Mouse (Mus musculus): ENCODE data around the gene Atxn1. TPM values are rescaled to one million over a fixed set of nuclear protein-coding genes. Genes with fewer than 3 reads are reported as not detected.

Gene Atxn1
- polyA plus RNA-seq, 1 experiment from 2014 or later = 11.9 TPM

DNA sequence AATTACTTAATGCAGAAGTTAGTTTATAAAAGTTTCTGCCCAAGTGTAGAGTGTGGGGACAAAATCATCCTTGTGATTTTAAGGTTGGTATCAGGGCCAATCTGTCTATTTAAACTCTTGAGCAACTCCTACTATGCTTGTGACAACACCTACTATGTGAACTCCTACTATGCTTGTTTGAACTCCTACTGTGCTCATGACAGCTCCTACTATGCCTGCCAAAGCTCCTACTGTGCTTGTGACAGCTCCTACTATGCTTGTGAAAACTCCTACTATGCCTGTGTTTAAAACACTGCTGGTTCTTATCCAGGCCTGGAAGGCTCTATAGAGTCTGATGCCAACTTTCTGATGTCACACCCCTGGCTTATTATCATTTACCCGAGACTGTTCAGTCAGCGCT, 292.2 kb downstream of the Atxn1 start:
- 45% methylated on average over 2 of the region's 2 CpGs for WGBS
- DNase-seq (ENCODE audit: low spot score) = no peak
- Histone ChIP-seq H3K4me3 (ENCODE audit: low read depth, low read length) (no peak overlapping the region), H3K9me3 (ENCODE audit: low read length) (no peaks in the 10 kb centered on the region), H3K4me1 (ENCODE audit: insufficient read depth, low read depth, low read length) (no peaks in the 10 kb centered on the region), H3K36me3 (ENCODE audit: insufficient read depth, low read length) (no peaks in the 10 kb centered on the region), H3K9ac (replicated peaks; ENCODE audit: low read depth) (no peak overlapping the region), H3K27ac (ENCODE audit: low read length) (no peak overlapping the region), H3K27me3 (replicated peaks; ENCODE audit: insufficient read depth, low read length) (no peaks in the 10 kb centered on the region), H3K4me2 (replicated peaks; ENCODE audit: low read depth, low read length) (no peak overlapping the region)
- TF ChIP-seq CTCF (IDR thresholded peaks at IDR 0.05) (no peak), EP300 (IDR thresholded peaks at IDR 0.05) (no peak)
- ATAC-seq = no peak

DNA sequence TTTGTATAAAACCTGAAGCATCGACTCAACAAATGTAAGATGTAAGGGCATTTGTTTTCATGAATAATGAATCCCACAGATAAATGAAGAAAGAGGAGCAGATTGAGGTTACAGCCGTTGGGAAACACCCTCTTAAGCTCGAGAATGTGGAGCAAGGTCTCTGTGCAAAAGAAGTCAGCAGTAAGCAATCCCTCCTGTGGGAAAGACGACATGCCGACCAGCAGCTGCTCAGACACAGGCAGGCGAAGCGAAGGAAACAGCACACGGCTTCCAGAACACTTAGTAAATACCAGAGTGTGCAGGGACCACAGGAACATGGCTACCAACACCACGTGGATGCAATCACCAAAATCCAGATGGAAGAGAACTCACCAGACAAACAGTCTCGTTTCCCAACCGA, 294.8 kb downstream of the Atxn1 start:
- Histone ChIP-seq H3K4me1 (ENCODE audit: insufficient read depth, low read depth, low read length) (no peaks in the 10 kb centered on the region), H3K9me3 (ENCODE audit: low read length) (no peaks in the 10 kb centered on the region), H3K4me3 (ENCODE audit: low read depth, low read length) (no peak overlapping the region), H3K4me2 (replicated peaks; ENCODE audit: low read depth, low read length) (no peak overlapping the region), H3K27ac (ENCODE audit: low read length) (no peak overlapping the region), H3K27me3 (replicated peaks; ENCODE audit: insufficient read depth, low read length) (no peaks in the 10 kb centered on the region), H3K9ac (replicated peaks; ENCODE audit: low read depth) (no peak overlapping the region), H3K36me3 (ENCODE audit: insufficient read depth, low read length) (no peaks in the 10 kb centered on the region)
- DNase-seq (ENCODE audit: low spot score) (no peak), ATAC-seq (no peak)
- WGBS = 75% methylated on average over 11 of the region's 11 CpGs
- no peak for TF ChIP-seq EP300 (IDR thresholded peaks at IDR 0.05)
- TF ChIP-seq CTCF (IDR thresholded peaks at IDR 0.05) = no peak

DNA sequence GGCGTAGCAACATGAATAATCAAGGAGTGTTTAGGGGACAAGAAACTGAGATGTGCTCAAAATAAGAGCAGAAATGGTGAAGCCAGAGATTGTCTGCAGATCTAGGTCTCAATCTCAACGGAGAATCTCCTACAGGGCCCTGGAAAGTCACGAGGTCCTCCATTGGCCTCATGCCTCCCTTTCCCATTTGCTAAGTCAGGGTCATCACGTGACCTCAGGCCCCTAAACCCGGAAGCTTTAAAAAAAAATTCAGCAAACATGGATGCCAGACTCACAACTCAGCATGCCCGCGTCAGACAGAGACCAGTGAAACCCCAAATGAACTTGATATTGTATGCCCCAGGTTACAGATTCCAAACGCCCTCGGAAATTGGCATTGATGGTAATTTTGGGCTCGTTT, 302.0 kb downstream of the Atxn1 start:
- no peak for ATAC-seq
- DNase-seq (ENCODE audit: low spot score) = no peak
- Histone ChIP-seq H3K4me3 (ENCODE audit: low read depth, low read length) (no peak overlapping the region), H3K9me3 (ENCODE audit: low read length) (no peaks in the 10 kb centered on the region), H3K27ac (ENCODE audit: low read length) (no peak overlapping the region), H3K4me2 (replicated peaks; ENCODE audit: low read depth, low read length) (no peak overlapping the region), H3K27me3 (replicated peaks; ENCODE audit: insufficient read depth, low read length) (no peaks in the 10 kb centered on the region), H3K9ac (replicated peaks; ENCODE audit: low read depth) (no peak overlapping the region), H3K4me1 (ENCODE audit: insufficient read depth, low read depth, low read length) (no peaks in the 10 kb centered on the region), H3K36me3 (ENCODE audit: insufficient read depth, low read length) (no peaks in the 10 kb centered on the region)
- 86% methylated on average over 10 of the region's 10 CpGs for WGBS
- TF ChIP-seq EP300 (IDR thresholded peaks at IDR 0.05) (no peak), CTCF (IDR thresholded peaks at IDR 0.05) (no peak)

DNA sequence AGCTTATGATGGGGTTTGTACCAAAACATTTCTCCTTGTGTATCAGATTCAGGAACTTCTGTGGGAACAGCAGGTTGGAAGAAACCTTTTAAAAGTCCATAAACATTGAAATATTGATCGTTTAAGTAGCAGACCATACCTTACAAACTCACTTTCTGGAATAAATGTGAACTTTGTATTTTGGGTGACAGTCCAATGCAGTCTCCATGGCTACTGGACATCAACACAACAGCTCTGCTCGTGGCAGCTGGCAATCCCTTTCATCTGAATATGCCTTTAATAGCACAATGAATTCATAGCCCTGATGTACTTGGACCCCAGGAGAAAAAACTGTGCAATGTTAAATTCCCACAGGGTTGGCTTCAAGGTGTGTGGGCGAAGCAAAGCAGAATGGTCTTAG, 302.6 kb downstream of the Atxn1 start:
- Histone ChIP-seq H3K27ac (ENCODE audit: low read length) (no peak overlapping the region), H3K36me3 (ENCODE audit: insufficient read depth, low read length) (no peaks in the 10 kb centered on the region)
- TF ChIP-seq EP300 (IDR thresholded peaks at IDR 0.05) (no peak), CTCF (IDR thresholded peaks at IDR 0.05) (no peak)

DNA sequence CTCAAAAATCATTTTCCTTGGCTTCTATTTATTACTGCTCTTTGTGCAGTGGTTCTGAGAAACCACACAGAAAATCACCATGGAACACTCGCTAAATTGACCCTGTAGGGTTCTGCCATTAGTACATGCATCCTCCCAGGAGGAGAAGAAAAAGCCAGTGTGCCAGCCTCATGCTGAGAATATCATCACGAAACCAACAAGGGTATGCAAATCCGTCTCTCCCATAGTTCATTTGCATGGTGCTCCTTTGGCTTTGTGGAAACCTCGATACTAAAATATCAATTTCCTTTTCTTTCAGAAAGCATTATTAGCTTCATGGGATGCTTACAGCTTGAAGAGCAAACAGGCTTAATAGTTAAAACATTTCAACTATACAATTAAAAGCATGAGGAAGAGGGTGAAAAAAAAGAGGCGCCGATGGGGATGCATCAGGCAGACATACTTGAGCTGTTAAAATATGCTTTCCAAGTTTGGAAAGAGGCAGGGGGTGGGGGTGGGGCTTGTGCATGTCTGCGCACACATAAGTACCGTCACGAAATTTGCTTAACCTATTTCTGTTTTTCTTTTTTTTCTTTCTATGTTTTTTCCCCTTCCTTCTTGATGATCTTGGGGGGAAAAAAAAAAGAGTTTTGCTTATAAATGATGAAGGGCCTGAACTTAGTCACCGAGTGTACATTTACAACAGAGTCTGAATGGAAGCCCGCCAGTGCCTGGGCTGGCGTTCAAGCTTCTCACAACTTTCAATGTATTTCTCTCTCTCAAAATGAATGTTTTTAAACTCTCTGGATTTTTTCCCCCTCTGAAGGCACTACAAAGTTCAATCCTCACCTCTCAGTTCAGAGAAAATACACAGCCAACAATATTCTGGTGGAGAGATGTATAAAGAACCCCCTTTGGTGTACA, 303.3 kb downstream of the Atxn1 start:
- Histone ChIP-seq H3K27me3 (replicated peaks; ENCODE audit: insufficient read depth, low read length) (no peaks in the 10 kb centered on the region), H3K4me3 (ENCODE audit: low read depth, low read length) (no peak overlapping the region), H3K4me1 (ENCODE audit: insufficient read depth, low read depth, low read length) (no peaks in the 10 kb centered on the region), H3K36me3 (ENCODE audit: insufficient read depth, low read length) (no peaks in the 10 kb centered on the region), H3K4me2 (replicated peaks; ENCODE audit: low read depth, low read length) (no peak overlapping the region), H3K27ac (ENCODE audit: low read length) (no peak overlapping the region), H3K9ac (replicated peaks; ENCODE audit: low read depth) (no peak overlapping the region), H3K9me3 (ENCODE audit: low read length) (no peaks in the 10 kb centered on the region)
- 62% methylated on average over 12 of the region's 12 CpGs for WGBS
- ATAC-seq = no peak
- DNase-seq (ENCODE audit: low spot score) = no peak
- TF ChIP-seq CTCF (IDR thresholded peaks at IDR 0.05) = no peak

More for the DNA sequence above, 302.6 kb downstream of the Atxn1 start:
- Histone ChIP-seq H3K4me1 (ENCODE audit: insufficient read depth, low read depth, low read length) (no peaks in the 10 kb centered on the region), H3K27me3 (replicated peaks; ENCODE audit: insufficient read depth, low read length) (no peaks in the 10 kb centered on the region), H3K9me3 (ENCODE audit: low read length) (no peaks in the 10 kb centered on the region), H3K4me2 (replicated peaks; ENCODE audit: low read depth, low read length) (no peak overlapping the region), H3K4me3 (ENCODE audit: low read depth, low read length) (no peak overlapping the region), H3K9ac (replicated peaks; ENCODE audit: low read depth) (no peak overlapping the region)
- no peak for DNase-seq (ENCODE audit: low spot score)
- 79% methylated on average over 3 of the region's 3 CpGs for WGBS
- no peak for ATAC-seq

DNA sequence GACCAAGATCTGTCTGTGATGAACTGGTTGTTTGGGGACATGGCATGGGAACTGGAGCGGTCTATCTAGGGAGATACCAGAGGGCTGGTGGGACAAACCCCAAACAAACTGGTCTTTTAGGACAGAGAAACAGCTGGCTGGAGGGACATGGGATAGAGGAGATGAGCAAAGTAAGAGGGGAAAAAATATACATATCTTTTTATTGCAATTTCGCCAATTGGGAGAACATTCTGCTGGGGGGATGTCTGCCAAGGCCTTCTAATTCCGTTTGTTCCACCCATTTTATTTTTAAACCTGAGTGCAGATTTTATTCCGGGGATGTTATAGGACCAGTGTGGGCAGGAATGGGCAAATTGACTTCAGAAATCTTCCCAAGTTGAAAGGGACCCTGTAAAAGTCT, 305.0 kb downstream of the Atxn1 start:
- Histone ChIP-seq H3K4me2 (replicated peaks; ENCODE audit: low read depth, low read length) (no peak overlapping the region), H3K27ac (ENCODE audit: low read length) (no peak overlapping the region), H3K9me3 (ENCODE audit: low read length) (no peaks in the 10 kb centered on the region), H3K36me3 (ENCODE audit: insufficient read depth, low read length) (no peaks in the 10 kb centered on the region), H3K9ac (replicated peaks; ENCODE audit: low read depth) (no peak overlapping the region), H3K27me3 (replicated peaks; ENCODE audit: insufficient read depth, low read length) (no peaks in the 10 kb centered on the region), H3K4me3 (ENCODE audit: low read depth, low read length) (no peak overlapping the region), H3K4me1 (ENCODE audit: insufficient read depth, low read depth, low read length) (no peaks in the 10 kb centered on the region)
- TF ChIP-seq CTCF (IDR thresholded peaks at IDR 0.05) (no peak), EP300 (IDR thresholded peaks at IDR 0.05) (no peak)
- 84% methylated on average over 4 of the region's 4 CpGs for WGBS
- ATAC-seq (no peak), DNase-seq (ENCODE audit: low spot score) (no peak)

All from lung, postnatal 0 days (tissue).